Mouse (Mus musculus) effector memory CD4-positive, alpha-beta T cell, adult 7 months (primary cell): ENCODE data around the gene Rrp12. TPM values are rescaled to one million over a fixed set of nuclear protein-coding genes. Genes with fewer than 3 reads are reported as not detected.

Experiments used
- polyA plus RNA-seq: library from polyadenylated mRNA; unstranded; fragments of 100-300 nt; shearing (Covaris generic); gene quantifications from one replicate; pipeline ENCODE4 v1.2.1, GENCODE M21; 2017

Gene Rrp12
- polyA plus RNA-seq, result 30.7 TPM

GRCm38 (mm10) chr19:41895460-41896318 lies at the start of gene Rrp12:
TSS of gene Rrp12 (minus strand) at chr19:41896173.

GRCm38 (mm10) chr19:41933179-41934086 lies 37.5 kb upstream of the Rrp12 start, which contains the start of the genes Exosc1 and Zdhhc16:
TSS of gene Exosc1 (minus strand) at chr19:41933423.
TSS of gene Zdhhc16 (plus strand) at chr19:41933480.

GRCm38 (mm10) chr19:41911178-41912073 lies 15.5 kb upstream of the Rrp12 start, which contains the start of gene Pgam1:
TSS of gene Pgam1 (plus strand) at chr19:41911923.

GRCm38 (mm10) chr19:41847992-41848851 lies 47.8 kb downstream of the Rrp12 start, which contains the start of gene Frat2:
TSS of gene Frat2 (minus strand) at chr19:41848132.

GRCm38 (mm10) chr19:41829381-41830105 lies 66.4 kb downstream of the Rrp12 start, which contains the start of gene Frat1:
TSS of gene Frat1 (plus strand) at chr19:41829970.

Other genes with a start within 250 kb of the Rrp12 start
- 0.11 TPM for gene Slit1, start 152.5 kb downstream of the Rrp12 start, polyA plus RNA-seq
- gene Arhgap19, start 94.1 kb downstream of the Rrp12 start, polyA plus RNA-seq, result 1.9 TPM
- 5.5 TPM for gene Frat1, start 66.2 kb downstream of the Rrp12 start, polyA plus RNA-seq
- gene Frat2, start 48.0 kb downstream of the Rrp12 start, polyA plus RNA-seq, result 69.2 TPM
- 146 TPM for gene Pgam1, start 15.8 kb upstream of the Rrp12 start, polyA plus RNA-seq
- 64.2 TPM for gene Exosc1, start 37.2 kb upstream of the Rrp12 start, polyA plus RNA-seq
- 35.3 TPM for gene Zdhhc16, start 37.3 kb upstream of the Rrp12 start, polyA plus RNA-seq
- 59.3 TPM for gene Mms19, start 85.0 kb upstream of the Rrp12 start, polyA plus RNA-seq
- 4.7 TPM for gene Ubtd1, start 85.6 kb upstream of the Rrp12 start, polyA plus RNA-seq
- gene Ankrd2, start 139.8 kb upstream of the Rrp12 start, polyA plus RNA-seq, result not detected
- 0.23 TPM for gene Hoga1, start 149.4 kb upstream of the Rrp12 start, polyA plus RNA-seq
- gene 4933411K16Rik, start 156.1 kb upstream of the Rrp12 start, polyA plus RNA-seq, result not detected
- gene Morn4, start 190.2 kb upstream of the Rrp12 start, polyA plus RNA-seq, result 0.69 TPM
- 59.8 TPM for gene Pi4k2a, start 194.3 kb upstream of the Rrp12 start, polyA plus RNA-seq
- 26.1 TPM for gene Avpi1, start 232.9 kb upstream of the Rrp12 start, polyA plus RNA-seq